Mouse (Mus musculus) mouse embryonic stem cell (cell line): ENCODE results near the gene Fbxo44.

Source experiments
- in situ Hi-C, 2 experiments: fragments of 300-500 bp; cut with MboI; formaldehyde crosslinking; loops; 1 replicate in 1 of 2; 3 replicates in 1 of 2; pipeline ENCODE4 v1.14.3; 2019 to 2020; ENCODE audit warnings: low sequenced_read_pairs in 2 of 2, low pct_unique_long_range_greater_than_20kb in 1 of 2, mixed read lengths in 1 of 2; ENCODE audit not compliant: unreplicated experiment in 1 of 2

The Fbxo44 gene

GRCm38 (mm10) chr4:148169586-148169985 lies 9.3 kb upstream of the Fbxo44 start:
- in situ Hi-C loops, result loop anchor here in 1 of 2 experiments (10.0 kb wide), 1 partner anchor 55 kb away; no protein-coding TSS in a partner anchor

DNA sequence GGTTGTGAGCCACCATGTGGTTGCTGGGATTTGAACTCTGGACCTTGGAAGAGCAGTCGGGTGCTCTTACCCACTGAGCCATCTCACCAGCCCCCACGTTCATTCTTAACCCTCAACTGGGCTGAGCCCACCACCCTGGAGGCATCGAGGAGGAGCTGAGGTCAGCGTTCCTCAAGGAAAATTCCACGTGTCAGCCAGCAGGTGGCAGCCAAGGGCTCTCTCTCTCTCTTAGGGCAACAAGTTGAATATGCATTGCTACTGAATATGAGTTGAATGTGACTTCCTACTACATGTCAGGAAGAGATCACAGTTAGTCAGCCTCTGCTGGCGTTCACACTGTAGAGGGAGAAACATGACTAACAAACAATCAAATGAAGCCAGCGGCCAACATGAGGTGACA lies 8.0 kb upstream of the Fbxo44 start:
- in situ Hi-C loops, result loop anchor here in 1 of 2 experiments (10.0 kb wide), 1 partner anchor 53 kb away; no protein-coding TSS in a partner anchor

- in situ Hi-C loops, result loop anchor here in 1 of 2 experiments (10.0 kb wide), 1 partner anchor 52 kb away; no protein-coding TSS in a partner anchor
These were observed 6.7 kb upstream of the Fbxo44 start for GRCm38 (mm10) chr4:148166986-148167385.

DNA sequence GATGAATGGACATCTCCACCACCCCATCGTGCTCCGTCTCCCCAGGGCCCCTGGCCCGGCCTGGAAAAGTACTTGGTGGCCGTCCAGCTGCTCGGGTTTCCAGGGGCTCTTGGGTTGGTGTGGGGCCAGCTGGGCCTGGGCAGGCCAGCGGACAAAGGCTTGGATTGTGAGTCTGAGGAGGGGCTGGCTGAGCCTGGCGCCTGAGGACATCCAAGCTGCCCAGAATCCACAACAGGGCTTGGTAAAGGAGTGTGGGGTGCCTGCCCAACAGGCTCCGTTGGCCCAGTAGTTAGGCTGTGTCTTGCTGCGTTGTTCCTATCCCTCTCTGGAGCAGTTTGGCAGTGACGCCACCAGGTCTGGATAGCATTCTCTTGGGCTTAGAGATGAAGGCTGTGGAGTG lies 6.1 kb upstream of the Fbxo44 start:
- in situ Hi-C loops, result loop anchor here in 1 of 2 experiments (10.0 kb wide), 1 partner anchor 52 kb away; no protein-coding TSS in a partner anchor

DNA sequence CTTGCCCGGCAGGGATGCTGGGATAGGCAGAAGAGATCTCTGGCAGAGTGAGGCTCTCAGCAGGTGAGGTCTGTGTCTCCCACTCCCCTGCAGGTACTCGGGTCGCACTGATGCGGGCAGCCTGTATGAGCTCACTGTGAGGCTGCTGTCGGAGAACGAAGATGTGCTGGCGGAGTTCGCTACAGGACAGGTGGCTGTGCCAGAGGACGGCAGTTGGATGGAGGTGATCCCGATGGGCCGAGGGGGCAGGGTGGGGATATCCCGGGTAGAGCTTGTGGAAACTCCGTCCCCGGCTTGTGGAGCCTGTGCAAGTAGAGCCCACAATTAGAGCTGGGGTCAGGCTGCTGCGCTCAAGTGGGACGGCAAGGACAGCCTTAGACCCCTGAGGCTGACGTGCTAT lies 5.3 kb upstream of the Fbxo44 start:
- in situ Hi-C loops, result loop anchor here in 1 of 2 experiments (10.0 kb wide), 1 partner anchor 51 kb away; no protein-coding TSS in a partner anchor

GRCm38 (mm10) chr4:148164461-148164860 lies 4.2 kb upstream of the Fbxo44 start:
- in situ Hi-C loops, result loop anchor here in 1 of 2 experiments (10.0 kb wide), 1 partner anchor 50 kb away; no protein-coding TSS in a partner anchor

DNA sequence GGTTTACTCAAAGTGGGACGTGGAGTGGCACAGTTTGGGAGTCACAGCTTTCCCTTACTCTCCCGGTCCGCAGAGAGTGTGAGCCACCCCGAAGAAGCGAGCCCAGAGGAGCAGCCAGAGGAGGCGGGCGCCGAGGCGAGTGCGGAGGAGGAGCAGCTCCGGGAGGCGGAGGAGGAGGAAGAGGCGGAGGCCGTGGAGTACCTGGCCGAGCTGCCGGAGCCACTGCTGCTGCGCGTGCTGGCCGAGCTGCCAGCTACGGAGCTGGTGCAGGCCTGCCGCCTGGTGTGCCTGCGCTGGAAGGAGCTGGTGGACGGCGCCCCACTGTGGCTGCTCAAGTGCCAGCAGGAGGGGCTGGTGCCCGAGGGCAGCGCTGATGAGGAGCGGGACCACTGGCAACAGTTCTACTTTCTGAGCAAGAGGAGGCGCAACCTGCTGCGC lies 3.7 kb upstream of the Fbxo44 start:
- in situ Hi-C loops, result loop anchor here in 1 of 2 experiments (10.0 kb wide), 1 partner anchor 49 kb away; no protein-coding TSS in a partner anchor

- in situ Hi-C loops, result loop anchor here in 1 of 2 experiments (10.0 kb wide), 1 partner anchor 45 kb away; no protein-coding TSS in a partner anchor
These were observed 492 bp downstream of the Fbxo44 start for GRCm38 (mm10) chr4:148159544-148160435.

DNA sequence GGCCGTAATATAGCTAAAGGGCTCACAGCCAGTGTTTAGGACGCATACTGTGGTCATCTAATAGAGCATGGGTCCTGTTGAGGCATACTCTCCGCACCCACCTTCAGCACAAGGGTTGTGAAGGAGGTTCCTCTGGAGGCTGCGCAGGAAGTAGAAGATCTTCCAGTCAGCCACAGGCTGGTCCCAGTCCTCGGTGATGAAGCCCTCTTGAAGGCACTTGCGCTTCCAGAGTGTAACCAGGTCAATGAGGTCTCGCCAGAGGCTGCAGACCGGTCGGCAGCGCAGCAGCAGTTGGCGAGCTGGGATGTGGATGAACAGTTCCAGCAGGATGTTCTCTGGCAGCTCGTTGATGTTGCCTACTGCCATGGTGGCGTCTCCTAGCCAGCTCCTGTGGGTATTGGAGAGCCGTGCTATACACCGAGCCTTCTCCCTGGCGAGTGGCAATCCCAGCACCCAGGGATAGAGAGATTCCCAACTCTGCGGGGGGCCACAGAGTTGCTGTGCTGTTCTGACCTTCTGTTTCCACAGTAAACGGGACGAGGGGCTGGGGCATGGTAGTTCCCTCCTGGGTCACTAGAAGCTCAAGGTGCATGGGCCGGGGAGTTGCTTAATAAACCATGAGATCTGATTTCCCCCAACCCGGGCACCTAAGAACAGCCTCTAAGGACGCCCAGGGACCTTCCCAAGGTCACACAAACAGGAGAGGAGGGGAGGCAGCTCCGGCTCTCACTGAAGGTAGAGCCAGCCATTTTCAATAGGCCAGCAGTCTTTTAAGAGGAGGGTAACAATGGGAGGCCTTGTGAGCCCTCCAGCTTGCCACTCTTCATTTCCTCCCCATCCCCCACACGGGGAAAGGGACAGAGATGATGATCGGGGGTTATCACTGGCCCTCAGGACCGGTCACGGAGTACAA lies 1.6 kb downstream of the Fbxo44 start:
- in situ Hi-C loops, result no loop called here

DNA sequence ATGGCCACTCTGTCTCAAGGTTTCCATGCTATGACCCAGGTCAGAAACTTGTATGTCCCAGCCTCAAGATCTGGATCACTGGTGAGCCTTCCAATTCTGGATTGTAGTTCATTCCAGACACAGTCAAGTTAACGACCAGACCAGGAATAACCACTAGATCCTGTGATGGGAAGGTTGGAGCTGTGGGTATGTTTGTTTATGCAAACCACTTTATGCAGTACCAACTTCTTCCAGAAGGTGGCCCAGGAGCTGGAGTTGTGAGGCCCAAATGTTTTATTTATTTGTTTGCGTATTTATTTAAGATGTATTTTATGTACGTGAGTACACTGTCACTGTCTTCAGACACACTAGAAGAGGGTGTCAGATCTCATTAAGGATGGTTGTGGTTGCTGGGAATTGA lies 5.3 kb downstream of the Fbxo44 start:
- in situ Hi-C loops, result loop anchor here in 1 of 2 experiments (5.0 kb wide), 1 partner anchor 38 kb away; no protein-coding TSS in a partner anchor

- in situ Hi-C loops, result loop anchor here in 1 of 2 experiments (5.0 kb wide), 1 partner anchor 37 kb away; no protein-coding TSS in a partner anchor
These were observed 6.3 kb downstream of the Fbxo44 start for GRCm38 (mm10) chr4:148154006-148154405.

DNA sequence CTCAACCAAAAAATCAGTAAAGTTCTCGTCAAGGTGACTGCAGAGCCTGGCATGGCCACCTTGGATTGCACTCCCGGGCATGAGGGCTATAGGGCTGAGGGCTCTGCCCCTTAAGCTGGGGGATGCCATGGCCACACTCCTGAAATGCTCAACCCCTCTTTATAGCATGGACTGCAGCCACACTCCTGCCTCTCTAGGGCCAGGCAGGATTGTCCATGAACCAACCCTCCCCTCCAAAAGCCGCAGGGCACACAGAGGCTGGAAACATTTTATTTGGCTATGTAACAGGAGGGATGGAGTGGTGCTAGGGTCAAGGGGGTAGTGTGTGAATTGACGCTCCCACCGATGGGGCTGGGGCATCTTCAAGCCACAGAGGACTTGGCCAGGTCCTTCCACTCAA lies 7.7 kb downstream of the Fbxo44 start:
- in situ Hi-C loops, result loop anchor here in 1 of 2 experiments (5.0 kb wide), 1 partner anchor 35 kb away; no protein-coding TSS in a partner anchor

GRCm38 (mm10) chr4:148151267-148152168 lies 8.8 kb downstream of the Fbxo44 start, which contains the start of gene Fbxo6:
Gene Fbxo6 (minus strand): TSS chr4:148152140.
- in situ Hi-C loops, result loop anchor here in 1 of 2 experiments (5.0 kb wide), 1 partner anchor 34 kb away; no protein-coding TSS in a partner anchor

DNA sequence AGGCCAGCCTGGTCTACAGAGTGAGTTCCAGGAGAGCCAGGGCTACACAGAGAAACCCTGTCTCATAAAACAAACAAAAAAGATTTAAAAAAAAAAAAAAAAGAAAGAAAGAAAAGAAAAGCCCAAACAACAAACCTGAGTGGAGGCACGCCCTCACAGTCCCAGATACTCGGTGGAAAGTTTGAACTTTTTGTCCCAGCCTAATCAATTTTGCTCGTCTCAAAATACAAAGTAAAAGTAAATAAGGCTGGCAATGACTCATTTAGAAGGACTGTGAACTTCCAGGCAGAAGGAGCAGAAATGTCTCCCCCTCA lies 9.4 kb downstream of the Fbxo44 start:
- in situ Hi-C loops, result loop anchor here in 1 of 2 experiments (5.0 kb wide), 1 partner anchor 34 kb away; no protein-coding TSS in a partner anchor

DNA sequence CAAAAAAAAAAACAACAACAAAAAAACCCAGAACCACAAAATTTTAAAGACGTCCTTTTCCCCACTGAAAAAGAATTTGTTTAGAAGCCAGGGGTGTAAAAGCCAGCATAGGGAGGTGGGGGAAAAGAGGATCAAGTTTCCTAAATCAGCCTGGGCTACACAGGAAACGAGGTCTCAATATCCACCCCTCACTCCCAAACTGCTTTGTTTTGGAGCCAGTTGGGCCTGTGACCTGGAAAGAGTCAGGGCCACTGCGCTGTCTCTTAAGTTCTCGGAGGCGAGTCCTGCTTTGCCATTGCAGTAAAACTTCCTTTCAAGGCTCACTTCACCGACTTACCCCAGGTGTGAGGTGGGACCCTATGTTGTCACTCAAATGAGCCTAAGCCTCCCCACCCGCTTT lies 10.0 kb downstream of the Fbxo44 start:
- in situ Hi-C loops, result loop anchor here in 1 of 2 experiments (5.0 kb wide), 1 partner anchor 33 kb away; no protein-coding TSS in a partner anchor

DNA sequence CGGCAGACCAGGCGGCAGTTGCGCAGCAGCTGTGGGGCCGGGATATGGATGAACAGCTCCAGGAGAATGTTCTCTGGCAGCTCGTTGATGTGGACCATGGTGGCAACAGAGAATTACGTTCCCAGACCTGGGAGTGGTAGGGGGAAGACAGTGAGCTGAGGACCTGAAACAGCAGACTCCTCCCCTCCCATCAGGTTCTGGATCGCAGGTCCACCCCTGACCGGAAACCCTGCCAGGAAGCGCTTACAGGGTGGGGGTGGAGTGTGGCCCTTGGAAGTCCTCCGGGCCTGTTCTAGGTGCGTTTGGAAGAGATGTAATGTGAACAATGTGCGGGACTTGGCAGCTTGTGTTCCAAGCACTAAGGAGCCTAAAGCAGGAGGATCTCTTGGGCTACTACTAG lies 10.7 kb downstream of the Fbxo44 start:
- in situ Hi-C loops, result no loop called here

- in situ Hi-C loops, result no loop called here
These were observed 12.6 kb downstream of the Fbxo44 start for GRCm38 (mm10) chr4:148147714-148148113.
